Mouse (Mus musculus): ENCODE results near the gene Pcgf6. TPM values are rescaled to one million over a fixed set of nuclear protein-coding genes. Genes with fewer than 3 reads are reported as not detected.
A peak's percentile ranks its signal among the peaks of the same experiment; 100 is the strongest.

Gene Pcgf6
- polyA plus RNA-seq, 1 experiment from 2014 or later = 36.5 TPM

GRCm38 (mm10) chr19:47049061-47049460, 1.6 kb downstream of the Pcgf6 start:
- Histone ChIP-seq H3K4me1 (peaks cover 20% of the 10 kb centered on the region), H3K36me3 (replicated peaks) (peaks cover 44% of the 10 kb centered on the region), H3K4me3 (peak overlapping the region; percentile 92), H3K27ac (replicated peaks) (no peak overlapping the region), H3K9me3 (no peaks in the 10 kb centered on the region), H3K27me3 (replicated peaks; ENCODE audit: low read depth, poor library complexity, severe bottlenecking) (no peaks in the 10 kb centered on the region)
- no peak for DNase-seq (ENCODE audit: low spot score)
- 68% methylated on average over 4 of the region's 4 CpGs for WGBS

DNA sequence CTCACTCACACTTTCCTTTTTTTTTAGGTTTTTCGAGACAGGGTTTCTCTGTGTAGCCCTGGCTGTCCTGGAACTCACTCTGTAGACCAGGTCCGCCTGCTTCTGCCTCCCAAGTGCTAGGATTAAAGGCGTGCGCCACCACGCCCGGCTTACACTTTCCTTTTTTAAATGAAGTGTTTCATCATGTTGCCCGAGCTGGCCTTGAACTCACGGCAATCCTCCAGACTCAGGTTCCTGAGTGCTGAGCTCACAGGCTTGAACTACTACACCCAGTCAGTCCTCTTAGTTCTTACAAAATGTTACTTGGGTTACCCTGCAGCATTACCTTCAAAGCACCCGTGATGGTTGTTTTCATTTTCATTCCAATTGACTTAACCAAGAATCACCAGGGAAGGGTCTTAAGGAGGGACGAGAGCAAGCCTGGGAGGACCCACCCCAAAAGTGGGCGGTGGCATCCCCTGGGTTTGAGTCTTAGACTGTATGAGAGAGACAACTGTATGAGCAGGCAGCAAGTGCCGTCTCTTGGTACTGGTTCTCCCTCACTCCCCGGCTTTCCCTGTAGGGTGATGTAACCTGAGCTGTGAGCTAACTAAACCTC, 3.4 kb downstream of the Pcgf6 start:
- Histone ChIP-seq H3K9me3 (no peaks in the 10 kb centered on the region), H3K27me3 (replicated peaks; ENCODE audit: low read depth, poor library complexity, severe bottlenecking) (no peaks in the 10 kb centered on the region), H3K36me3 (replicated peaks) (peaks cover 60% of the 10 kb centered on the region), H3K27ac (replicated peaks) (no peak overlapping the region), H3K4me3 (no peak overlapping the region), H3K4me1 (peaks cover 20% of the 10 kb centered on the region)
- 86% methylated on average over 13 of the region's 13 CpGs for WGBS
- no peak for DNase-seq (ENCODE audit: low spot score)

DNA sequence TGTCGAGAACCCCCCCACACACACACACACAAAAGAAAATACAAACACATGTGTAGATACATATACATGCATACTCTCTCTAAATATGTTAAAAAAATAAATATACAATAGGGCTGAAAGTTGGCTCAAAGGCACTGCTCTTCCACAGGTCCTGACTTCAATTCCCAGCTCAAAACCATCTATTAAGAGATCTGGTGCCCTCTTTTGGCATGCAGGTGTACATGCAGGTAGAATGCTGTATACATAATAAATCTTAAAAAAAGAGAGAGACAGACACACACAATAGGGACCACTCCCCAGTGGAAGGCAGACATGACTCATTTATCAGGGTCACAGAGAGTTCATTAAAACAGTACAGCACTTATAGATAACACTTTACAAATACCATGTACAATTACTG, 4.4 kb downstream of the Pcgf6 start:
- 95% methylated on average over 1 of the region's 1 CpGs for WGBS
- H3K9me3 ChIP-seq = no peaks in the 10 kb centered on the region
- no peak overlapping the region for H3K27ac ChIP-seq (replicated peaks)
- H3K4me3 ChIP-seq = no peak overlapping the region
- peaks cover 20% of the 10 kb centered on the region for H3K4me1 ChIP-seq
- peaks cover 69% of the 10 kb centered on the region for H3K36me3 ChIP-seq (replicated peaks)
- no peak for DNase-seq (ENCODE audit: low spot score)
- no peaks in the 10 kb centered on the region for H3K27me3 ChIP-seq (replicated peaks; ENCODE audit: low read depth, poor library complexity, severe bottlenecking)

DNA sequence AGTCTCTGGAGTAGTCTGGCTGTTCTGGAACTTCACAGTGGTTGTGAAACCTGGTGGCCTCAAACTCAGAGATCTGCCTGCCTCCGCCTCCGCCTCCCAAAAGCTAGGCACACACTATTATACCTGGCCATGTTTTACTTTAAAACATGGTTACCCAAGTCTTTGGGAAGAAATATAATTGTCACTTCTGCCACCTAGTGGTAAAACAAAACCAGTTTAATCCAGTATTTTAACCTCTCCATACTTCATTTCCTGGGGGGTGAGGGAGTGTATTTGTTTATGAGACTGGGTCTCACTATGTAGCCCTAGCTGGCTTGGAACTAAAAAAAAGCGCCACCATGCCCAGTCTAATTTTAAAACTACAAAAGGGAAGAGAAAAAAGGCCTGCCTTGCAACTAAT, 7.1 kb downstream of the Pcgf6 start:
- DNase-seq (ENCODE audit: low spot score) = no peak
- peaks cover under 1% of the 10 kb centered on the region; the same call in 1 of the 2 replicates for H3K4me1 ChIP-seq
- H3K27ac ChIP-seq (replicated peaks) = no peak overlapping the region
- WGBS = 92% methylated on average over 3 of the region's 3 CpGs
- peaks cover 97% of the 10 kb centered on the region for H3K36me3 ChIP-seq (replicated peaks)
- H3K27me3 ChIP-seq (replicated peaks; ENCODE audit: low read depth, poor library complexity, severe bottlenecking) = no peaks in the 10 kb centered on the region
- no peaks in the 10 kb centered on the region for H3K9me3 ChIP-seq
- H3K4me3 ChIP-seq = no peak overlapping the region

- H3K4me1 ChIP-seq = no peaks in the 10 kb centered on the region
- no peaks in the 10 kb centered on the region for H3K27me3 ChIP-seq (replicated peaks; ENCODE audit: low read depth, poor library complexity, severe bottlenecking)
- H3K4me3 ChIP-seq = no peak overlapping the region
- no peaks in the 10 kb centered on the region for H3K9me3 ChIP-seq
- DNase-seq (ENCODE audit: low spot score) = no peak
- 91% methylated on average over 3 of the region's 3 CpGs for WGBS
- no peak overlapping the region for H3K27ac ChIP-seq (replicated peaks)
- peaks cover 98% of the 10 kb centered on the region for H3K36me3 ChIP-seq (replicated peaks)
Measured at GRCm38 (mm10) chr19:47040720-47041473, 9.8 kb downstream of the Pcgf6 start.

DNA sequence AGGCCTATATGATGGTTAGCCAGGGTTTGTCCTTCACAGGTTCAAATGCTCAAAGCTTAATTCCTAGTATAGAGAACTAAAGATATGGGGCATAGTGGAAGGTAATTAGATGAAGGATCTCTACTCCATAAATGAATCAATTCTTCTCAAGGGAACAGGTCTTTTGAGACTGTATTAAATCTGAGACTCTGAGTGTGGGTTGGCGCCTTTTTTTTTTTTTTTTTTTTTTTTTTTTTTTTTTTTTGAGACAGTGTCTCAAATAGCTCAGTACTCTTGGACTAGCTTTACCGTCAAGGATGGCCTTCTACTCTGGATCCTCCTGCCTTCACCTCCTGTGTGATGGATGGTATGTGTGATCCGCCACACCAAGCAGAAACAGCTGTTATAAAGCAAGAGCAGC, 14.1 kb downstream of the Pcgf6 start:
- H3K27me3 ChIP-seq (replicated peaks; ENCODE audit: low read depth, poor library complexity, severe bottlenecking) = no peaks in the 10 kb centered on the region
- H3K4me1 ChIP-seq = no peaks in the 10 kb centered on the region
- no peaks in the 10 kb centered on the region for H3K9me3 ChIP-seq
- no peak for DNase-seq (ENCODE audit: low spot score)
- H3K36me3 ChIP-seq (replicated peaks) = peaks cover 96% of the 10 kb centered on the region
- no peak overlapping the region for H3K4me3 ChIP-seq
- 92% methylated on average over 3 of the region's 3 CpGs for WGBS
- no peak overlapping the region for H3K27ac ChIP-seq (replicated peaks)

DNA sequence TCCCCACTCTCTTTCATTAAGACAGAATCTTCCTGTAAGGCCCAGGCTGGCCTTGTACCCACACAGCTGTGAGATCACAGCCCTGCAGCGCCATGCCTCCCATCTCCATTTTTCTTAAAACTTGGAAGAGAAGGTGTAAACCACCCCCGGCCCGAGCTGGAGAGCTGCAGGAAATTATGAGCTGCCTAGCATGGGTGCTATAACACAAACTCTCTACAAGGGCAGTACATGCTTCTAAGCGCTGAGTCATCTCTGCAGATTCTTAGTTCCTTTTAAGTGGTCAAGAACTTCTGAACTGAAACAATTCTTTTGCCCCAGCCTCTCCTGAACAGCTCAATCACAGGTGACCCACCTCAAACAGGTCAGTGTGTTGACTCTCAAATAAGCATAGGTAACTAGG, 15.8 kb downstream of the Pcgf6 start:
- no peak overlapping the region for H3K4me3 ChIP-seq
- H3K9me3 ChIP-seq = no peaks in the 10 kb centered on the region
- H3K36me3 ChIP-seq (replicated peaks) = peaks cover 79% of the 10 kb centered on the region
- H3K27me3 ChIP-seq (replicated peaks; ENCODE audit: low read depth, poor library complexity, severe bottlenecking) = no peaks in the 10 kb centered on the region
- no peaks in the 10 kb centered on the region for H3K4me1 ChIP-seq
- no peak for DNase-seq (ENCODE audit: low spot score)
- WGBS = 92% methylated on average over 4 of the region's 4 CpGs
- H3K27ac ChIP-seq (replicated peaks) = no peak overlapping the region

GRCm38 (mm10) chr19:47031770-47032169, 18.9 kb downstream of the Pcgf6 start:
- no peak overlapping the region for H3K27ac ChIP-seq (replicated peaks)
- H3K27me3 ChIP-seq (replicated peaks; ENCODE audit: low read depth, poor library complexity, severe bottlenecking) = no peaks in the 10 kb centered on the region
- no peaks in the 10 kb centered on the region for H3K9me3 ChIP-seq
- DNase-seq (ENCODE audit: low spot score) = no peak
- H3K4me3 ChIP-seq = no peak overlapping the region
- 88% methylated on average over 6 of the region's 6 CpGs for WGBS
- peaks cover 48% of the 10 kb centered on the region for H3K36me3 ChIP-seq (replicated peaks)
- H3K4me1 ChIP-seq = no peaks in the 10 kb centered on the region

GRCm38 (mm10) chr19:47029796-47030195, 20.9 kb downstream of the Pcgf6 start:
- WGBS = 74% methylated on average over 9 of the region's 9 CpGs

GRCm38 (mm10) chr19:47026513-47026912, 24.2 kb downstream of the Pcgf6 start:
- Histone ChIP-seq H3K4me1 (peaks cover 10% of the 10 kb centered on the region), H3K27me3 (replicated peaks; ENCODE audit: low read depth, poor library complexity, severe bottlenecking) (no peaks in the 10 kb centered on the region), H3K9me3 (no peaks in the 10 kb centered on the region), H3K27ac (replicated peaks) (no peak overlapping the region), H3K36me3 (replicated peaks) (no peaks in the 10 kb centered on the region; the same call in 1 of the 2 replicates), H3K4me3 (no peak overlapping the region)
- DNase-seq (ENCODE audit: low spot score) = no peak
- WGBS = 87% methylated on average over 4 of the region's 4 CpGs

More at GRCm38 (mm10) chr19:47029796-47030195, 20.9 kb downstream of the Pcgf6 start:
- H3K4me1 ChIP-seq = 0 out of 2 replicates have a peak, but pooled peaks cover 2% of the 10 kb centered on the region
- H3K27ac ChIP-seq (replicated peaks) = no peak overlapping the region
- no peaks in the 10 kb centered on the region for H3K9me3 ChIP-seq
- DNase-seq (ENCODE audit: low spot score) = no peak
- H3K27me3 ChIP-seq (replicated peaks; ENCODE audit: low read depth, poor library complexity, severe bottlenecking) = no peaks in the 10 kb centered on the region
- H3K36me3 ChIP-seq (replicated peaks) = peaks cover 28% of the 10 kb centered on the region
- no peak overlapping the region for H3K4me3 ChIP-seq

- Histone ChIP-seq H3K27me3 (replicated peaks; ENCODE audit: low read depth, poor library complexity, severe bottlenecking) (no peaks in the 10 kb centered on the region), H3K36me3 (replicated peaks) (no peaks in the 10 kb centered on the region; the same call in 1 of the 2 replicates), H3K27ac (replicated peaks) (no peak overlapping the region), H3K4me1 (peaks cover 10% of the 10 kb centered on the region), H3K4me3 (no peak overlapping the region), H3K9me3 (no peaks in the 10 kb centered on the region)
- no peak for DNase-seq (ENCODE audit: low spot score)
- 88% methylated on average over 10 of the region's 10 CpGs for WGBS
Measured at GRCm38 (mm10) chr19:47024954-47025353, 25.8 kb downstream of the Pcgf6 start.

- Histone ChIP-seq H3K27me3 (replicated peaks; ENCODE audit: low read depth, poor library complexity, severe bottlenecking) (peaks cover 10% of the 10 kb centered on the region), H3K27ac (replicated peaks) (no peak overlapping the region), H3K36me3 (replicated peaks) (no peaks in the 10 kb centered on the region; the same call in 1 of the 2 replicates), H3K9me3 (no peaks in the 10 kb centered on the region), H3K4me3 (no peak overlapping the region), H3K4me1 (peaks cover 18% of the 10 kb centered on the region)
- WGBS = 91% methylated on average over 13 of the region's 13 CpGs
- no peak for DNase-seq (ENCODE audit: low spot score)
Measured at GRCm38 (mm10) chr19:47023546-47023945, 27.2 kb downstream of the Pcgf6 start.

GRCm38 (mm10) chr19:47022709-47023108, 28.0 kb downstream of the Pcgf6 start:
- no peak for DNase-seq (ENCODE audit: low spot score)
- Histone ChIP-seq H3K27me3 (replicated peaks; ENCODE audit: low read depth, poor library complexity, severe bottlenecking) (peaks cover 19% of the 10 kb centered on the region), H3K4me1 (peaks cover 18% of the 10 kb centered on the region), H3K36me3 (replicated peaks) (no peaks in the 10 kb centered on the region; the same call in 1 of the 2 replicates), H3K4me3 (no peak overlapping the region), H3K9me3 (no peaks in the 10 kb centered on the region), H3K27ac (replicated peaks) (no peak overlapping the region)
- 90% methylated on average over 4 of the region's 4 CpGs for WGBS

Data from embryonic facial prominence, embryonic 10.5 days (tissue).